In the genomic region with DNA sequence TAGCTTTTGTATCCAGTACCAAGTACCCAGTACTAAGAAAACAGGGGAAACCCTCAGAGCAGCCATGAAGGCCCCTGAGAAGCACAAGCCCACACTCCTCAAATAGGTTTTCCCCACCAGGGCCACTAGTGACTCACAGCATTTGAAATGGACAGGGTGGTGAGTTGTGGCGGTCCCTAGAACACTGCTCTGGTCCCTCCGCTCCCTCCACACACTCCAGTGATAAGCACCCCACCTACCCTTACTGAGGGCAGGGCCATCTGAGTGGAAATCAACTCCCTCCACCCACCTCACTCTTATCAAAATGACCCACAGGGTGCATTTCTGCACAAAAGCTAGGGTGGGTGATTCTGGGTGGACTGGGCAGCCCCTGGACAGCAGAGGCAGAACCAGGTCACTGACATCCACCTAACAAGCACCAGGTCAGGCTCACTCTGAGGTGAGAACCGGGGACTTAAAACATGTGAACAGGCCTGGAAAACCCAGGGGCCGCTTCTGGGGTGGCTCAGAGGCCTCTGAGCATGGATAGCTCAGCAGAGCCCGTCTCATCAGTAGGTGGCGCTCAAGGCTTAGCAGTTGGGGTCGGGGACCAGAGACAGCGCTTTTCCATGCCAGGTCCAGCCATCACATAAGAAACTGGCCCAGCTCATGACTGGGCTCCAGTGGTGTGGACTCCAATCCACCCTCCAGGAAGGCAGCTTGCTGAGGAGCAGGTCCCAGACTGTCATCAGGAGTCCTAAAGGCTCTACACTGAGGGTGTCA, we compare ENCODE assay signal across 8 mouse cellular contexts. TPM values are rescaled to one million over a fixed set of nuclear protein-coding genes. Genes with fewer than 3 reads are reported as not detected.
DNase-seq lines count a peak whose midpoint lies in the region; ATAC-seq lines count a peak whose summit lies in the region.

No protein-coding gene starts in this region.

- ATAC-seq in embryonic facial prominence, embryonic 12.5 days (ENCODE audit: insufficient number of reproducible peaks, insufficient read depth, low FRiP score, low TSS enrichment), result peak; percentile 48; the same call in 1 of the 2 replicates
- ATAC-seq in heart, embryonic 15.5 days (replicated peaks; ENCODE audit: insufficient number of reproducible peaks, insufficient read depth, low FRiP score, low read depth), result peak; percentile 74; the same call in 1 of the 2 replicates
- peak; percentile 71 for ATAC-seq in liver, embryonic 12.5 days
- ATAC-seq in neural tube, embryonic 12.5 days (ENCODE audit: low FRiP score, low read depth), result peak; percentile 75; the same call in 1 of the 2 replicates
- ATAC-seq in stomach, embryonic 16.5 days (ENCODE audit: insufficient read depth, low FRiP score), result peak; percentile 74; the same call in 1 of the 2 replicates

- no peaks in the 10 kb centered on the region for H3K27me3 ChIP-seq in embryonic facial prominence, embryonic 12.5 days
- H3K27me3 ChIP-seq in heart, embryonic 15.5 days, result no peaks in the 10 kb centered on the region
- H3K27me3 ChIP-seq in liver, embryonic 12.5 days (replicated peaks), result no peaks in the 10 kb centered on the region
- no peaks in the 10 kb centered on the region for H3K27me3 ChIP-seq in neural tube, embryonic 12.5 days (replicated peaks)
- no peaks in the 10 kb centered on the region for H3K27me3 ChIP-seq in stomach, embryonic 16.5 days (ENCODE audit: control insufficient read depth, insufficient read depth, low read length)

- peak; percentile 89 for DNase-seq in 3T3-L1 (ENCODE audit: low read depth, low spot score)
- peak; percentile 89 for DNase-seq in adrenal gland, postnatal 14 days
- peak; percentile 81 for DNase-seq in kidney, postnatal 14 days

- no peak overlapping the region for H3K27ac ChIP-seq in embryonic facial prominence, embryonic 12.5 days
- H3K27ac ChIP-seq in heart, embryonic 15.5 days, result no peak overlapping the region
- H3K27ac ChIP-seq in liver, embryonic 12.5 days, result no peak overlapping the region
- H3K27ac ChIP-seq in neural tube, embryonic 12.5 days, result no peak overlapping the region
- no peak overlapping the region for H3K27ac ChIP-seq in stomach, embryonic 16.5 days (ENCODE audit: low read length)

- H3K9me3 ChIP-seq in embryonic facial prominence, embryonic 12.5 days, result no peaks in the 10 kb centered on the region
- no peaks in the 10 kb centered on the region for H3K9me3 ChIP-seq in heart, embryonic 15.5 days (replicated peaks)
- no peaks in the 10 kb centered on the region for H3K9me3 ChIP-seq in liver, embryonic 12.5 days (replicated peaks)
- no peaks in the 10 kb centered on the region for H3K9me3 ChIP-seq in neural tube, embryonic 12.5 days
- H3K9me3 ChIP-seq in stomach, embryonic 16.5 days (replicated peaks; ENCODE audit: control insufficient read depth, low read length), result no peaks in the 10 kb centered on the region

- H3K36me3 ChIP-seq in embryonic facial prominence, embryonic 12.5 days, result peaks cover 27% of the 10 kb centered on the region
- 0 out of 2 replicates have a peak, but pooled peaks cover 9% of the 10 kb centered on the region for H3K36me3 ChIP-seq in heart, embryonic 15.5 days
- peaks cover 16% of the 10 kb centered on the region; the same call in 1 of the 2 replicates for H3K36me3 ChIP-seq in liver, embryonic 12.5 days
- H3K36me3 ChIP-seq in neural tube, embryonic 12.5 days, result peaks cover 5% of the 10 kb centered on the region; the same call in 1 of the 2 replicates
- 0 out of 2 replicates have a peak, but pooled peaks cover 2% of the 10 kb centered on the region for H3K36me3 ChIP-seq in stomach, embryonic 16.5 days (ENCODE audit: control insufficient read depth, insufficient read depth, low read length)

- no peak overlapping the region for H3K9ac ChIP-seq in embryonic facial prominence, embryonic 12.5 days
- no peak overlapping the region for H3K9ac ChIP-seq in heart, embryonic 15.5 days
- H3K9ac ChIP-seq in liver, embryonic 12.5 days, result no peak overlapping the region
- no peak overlapping the region for H3K9ac ChIP-seq in neural tube, embryonic 12.5 days
- 0 out of 2 replicates have a peak overlapping the region, but pooled peaks have one; percentile 26 for H3K9ac ChIP-seq in stomach, embryonic 16.5 days (ENCODE audit: low read length)

- H3K4me3 ChIP-seq in embryonic facial prominence, embryonic 12.5 days, result no peak overlapping the region
- H3K4me3 ChIP-seq in heart, embryonic 15.5 days, result no peak overlapping the region
- H3K4me3 ChIP-seq in liver, embryonic 12.5 days, result no peak overlapping the region
- H3K4me3 ChIP-seq in neural tube, embryonic 12.5 days, result no peak overlapping the region
- H3K4me3 ChIP-seq in stomach, embryonic 16.5 days (replicated peaks; ENCODE audit: low read length), result no peak overlapping the region

- WGBS in embryonic facial prominence, embryonic 12.5 days, result 27% methylated on average over 8 of the region's 8 CpGs
- 28% methylated on average over 8 of the region's 8 CpGs for WGBS in heart, embryonic 15.5 days
- 12% methylated on average over 8 of the region's 8 CpGs for WGBS in liver, embryonic 12.5 days (ENCODE audit: insufficient replicate concordance)
- WGBS in neural tube, embryonic 12.5 days, result 30% methylated on average over 8 of the region's 8 CpGs
- 21% methylated on average over 8 of the region's 8 CpGs for WGBS in stomach, embryonic 16.5 days

- H3K4me2 ChIP-seq in embryonic facial prominence, embryonic 12.5 days (replicated peaks), result no peak overlapping the region
- no peak overlapping the region for H3K4me2 ChIP-seq in heart, embryonic 15.5 days
- no peak overlapping the region for H3K4me2 ChIP-seq in liver, embryonic 12.5 days
- H3K4me2 ChIP-seq in neural tube, embryonic 12.5 days (replicated peaks), result no peak overlapping the region
- no peak overlapping the region for H3K4me2 ChIP-seq in stomach, embryonic 16.5 days (ENCODE audit: low read depth, low read length)

- peaks cover 3% of the 10 kb centered on the region; the same call in 1 of the 2 replicates for H3K4me1 ChIP-seq in embryonic facial prominence, embryonic 12.5 days
- H3K4me1 ChIP-seq in heart, embryonic 15.5 days (replicated peaks), result 0 out of 2 replicates have a peak, but pooled peaks cover 7% of the 10 kb centered on the region
- H3K4me1 ChIP-seq in liver, embryonic 12.5 days, result peaks cover 11% of the 10 kb centered on the region
- H3K4me1 ChIP-seq in neural tube, embryonic 12.5 days, result no peaks in the 10 kb centered on the region
- no peaks in the 10 kb centered on the region for H3K4me1 ChIP-seq in stomach, embryonic 16.5 days (ENCODE audit: control insufficient read depth, insufficient read depth, low read length)

RNA-seq across cellular contexts. Expression of a gene that starts 30.9 kb away (rescaled TPM):
- total RNA-seq in adrenal gland, postnatal 14 days (2021), result 13.3 and 16.8 TPM in 2 replicates
- 9.3 and 11.5 TPM in 2 replicates for polyA plus RNA-seq in embryonic facial prominence, embryonic 12.5 days (2016; fragmentation: Nextera tagmentation; extraction: Ambion mirVana)
- 4.6 and 7.4 TPM in 2 replicates for polyA plus RNA-seq in heart, embryonic 15.5 days (2015; fragmentation: Nextera tagmentation; extraction: Ambion mirVana)
- 2.9 and 3.1 TPM in 2 replicates for polyA plus RNA-seq in liver, embryonic 12.5 days (2016; fragmentation: Nextera tagmentation; extraction: Ambion mirVana)
- polyA plus RNA-seq in neural tube, embryonic 12.5 days (2016; fragmentation: Nextera tagmentation; extraction: Ambion mirVana), result 5.7 and 6.1 TPM in 2 replicates
- 9.7 and 11.2 TPM in 2 replicates for polyA plus RNA-seq in stomach, embryonic 16.5 days (2015; fragmentation: Nextera tagmentation; extraction: Ambion mirVana)

RNA-seq across cellular contexts. Expression of a gene that starts 45.0 kb away (rescaled TPM):
- total RNA-seq in adrenal gland, postnatal 14 days (2021), result not detected in 2 replicates
- polyA plus RNA-seq in embryonic facial prominence, embryonic 12.5 days (2016; fragmentation: Nextera tagmentation; extraction: Ambion mirVana), result 0.89 TPM in 1 of 2 replicates, not detected in the other
- polyA plus RNA-seq in heart, embryonic 15.5 days (2015; fragmentation: Nextera tagmentation; extraction: Ambion mirVana), result 0.44 TPM in 1 of 2 replicates, not detected in the other
- 0.30 and 0.38 TPM in 2 replicates for polyA plus RNA-seq in liver, embryonic 12.5 days (2016; fragmentation: Nextera tagmentation; extraction: Ambion mirVana)
- 0.53 TPM in 1 of 2 replicates, not detected in the other for polyA plus RNA-seq in neural tube, embryonic 12.5 days (2016; fragmentation: Nextera tagmentation; extraction: Ambion mirVana)
- 1.5 and 2.2 TPM in 2 replicates for polyA plus RNA-seq in stomach, embryonic 16.5 days (2015; fragmentation: Nextera tagmentation; extraction: Ambion mirVana)

RNA-seq across cellular contexts. Expression of a gene that starts 47.7 kb away (rescaled TPM):
- 2.0 and 2.7 TPM in 2 replicates for total RNA-seq in adrenal gland, postnatal 14 days (2021)
- 0.34 and 0.35 TPM in 2 replicates for polyA plus RNA-seq in embryonic facial prominence, embryonic 12.5 days (2016; fragmentation: Nextera tagmentation; extraction: Ambion mirVana)
- 1.4 and 1.7 TPM in 2 replicates for polyA plus RNA-seq in heart, embryonic 15.5 days (2015; fragmentation: Nextera tagmentation; extraction: Ambion mirVana)
- polyA plus RNA-seq in liver, embryonic 12.5 days (2016; fragmentation: Nextera tagmentation; extraction: Ambion mirVana), result not detected in 2 replicates
- 0.47 and 0.55 TPM in 2 replicates for polyA plus RNA-seq in neural tube, embryonic 12.5 days (2016; fragmentation: Nextera tagmentation; extraction: Ambion mirVana)
- polyA plus RNA-seq in stomach, embryonic 16.5 days (2015; fragmentation: Nextera tagmentation; extraction: Ambion mirVana), result 5.5 and 7.4 TPM in 2 replicates
